Mouse (Mus musculus) embryonic fibroblast, embryonic 13.5 days (primary cell): ENCODE results near the gene Setdb2.

Experiments used
- CTCF ChIP-seq: IDR thresholded peaks from 2 replicates; pipeline ENCODE4 v1.5.1; 2011; ENCODE audit warnings: mild to moderate bottlenecking, control low read depth, low read length, moderate library complexity, borderline replicate concordance; ENCODE audit not compliant: insufficient read depth
- POLR2A ChIP-seq: IDR thresholded peaks from 2 replicates; pipeline ENCODE4 v1.6.1; 2011; ENCODE audit warnings: low read depth, mild to moderate bottlenecking, control low read depth, low read length, moderate library complexity

- no peak for TF ChIP-seq POLR2A
- no peak for TF ChIP-seq CTCF
Observed at GRCm38 (mm10) chr14:59440039-59440438, 645 bp downstream of the Setdb2 start.
